17 mouse cellular contexts compared by ENCODE assay signal in the genomic region with DNA sequence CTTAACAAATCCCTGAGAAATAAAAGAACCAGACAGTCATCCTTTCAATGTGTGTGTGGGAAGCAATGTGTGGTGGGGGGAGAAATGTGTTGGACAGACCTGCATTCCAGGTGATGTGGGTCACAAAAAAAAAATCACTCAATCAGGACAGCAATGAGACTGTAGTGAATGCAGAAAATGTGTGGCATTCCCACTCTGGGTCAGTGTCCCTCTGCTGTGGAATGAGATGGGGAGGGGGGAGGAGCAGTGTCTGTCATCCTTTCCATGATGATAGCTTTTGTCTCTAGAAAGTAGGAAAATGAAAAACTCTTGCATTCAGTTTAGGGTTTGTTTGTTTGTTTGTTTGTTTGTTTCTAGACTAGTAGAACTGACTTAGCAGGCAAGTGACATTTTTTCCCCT.
"Had no signal": no experiment of that assay in that cellular context is flagged by ENCODE, and none has a peak within 500 bp of the region (broad histone marks: within the 10 kb centered on the region; RNA-seq: fewer than 3 reads in every experiment).

No protein-coding gene starts in this region.

- ATAC-seq: midbrain, embryonic 16.5 days had no signal

- H3K36me3 ChIP-seq: neural tube, embryonic 13.5 days; neural tube, embryonic 15.5 days had no signal

- H3K4me3 ChIP-seq: myocyte; neural tube, embryonic 13.5 days; neural tube, embryonic 15.5 days had no signal

- H3K9ac ChIP-seq: liver, embryonic 14.5 days; lung, embryonic 14.5 days; neural tube, embryonic 13.5 days; neural tube, embryonic 15.5 days had no signal

- H3K27me3 ChIP-seq: neural tube, embryonic 13.5 days; neural tube, embryonic 15.5 days had no signal

- H3K9me3 ChIP-seq: neural tube, embryonic 13.5 days; neural tube, embryonic 15.5 days had no signal

- DNase-seq: lung, adult 18-20 months; lung, embryonic 14.5 days; lung, postnatal 10 days; lung, postnatal 4 days; retina, postnatal 1 day; right cerebral cortex, adult 18-20 months; right cerebral cortex, postnatal 25 days; right cerebral cortex, postnatal 4 days; spleen, adult 18-20 months; thymus, adult 18-20 months; thymus, postnatal 14 days; thymus, postnatal 4 days had no signal

- H3K27ac ChIP-seq: liver, embryonic 14.5 days; neural tube, embryonic 13.5 days; neural tube, embryonic 15.5 days had no signal

- H3K4me2 ChIP-seq: lung, embryonic 14.5 days; neural tube, embryonic 13.5 days; neural tube, embryonic 15.5 days had no signal
